Mouse (Mus musculus): Measurements from ENCODE around the gene Krtap2-4.
"Not testable (repeated sequence)": the region's sequence is repeated elsewhere in the genome, so short reads cannot be mapped to it uniquely, and the experiment has no call there.

The Krtap2-4 gene

DNA sequence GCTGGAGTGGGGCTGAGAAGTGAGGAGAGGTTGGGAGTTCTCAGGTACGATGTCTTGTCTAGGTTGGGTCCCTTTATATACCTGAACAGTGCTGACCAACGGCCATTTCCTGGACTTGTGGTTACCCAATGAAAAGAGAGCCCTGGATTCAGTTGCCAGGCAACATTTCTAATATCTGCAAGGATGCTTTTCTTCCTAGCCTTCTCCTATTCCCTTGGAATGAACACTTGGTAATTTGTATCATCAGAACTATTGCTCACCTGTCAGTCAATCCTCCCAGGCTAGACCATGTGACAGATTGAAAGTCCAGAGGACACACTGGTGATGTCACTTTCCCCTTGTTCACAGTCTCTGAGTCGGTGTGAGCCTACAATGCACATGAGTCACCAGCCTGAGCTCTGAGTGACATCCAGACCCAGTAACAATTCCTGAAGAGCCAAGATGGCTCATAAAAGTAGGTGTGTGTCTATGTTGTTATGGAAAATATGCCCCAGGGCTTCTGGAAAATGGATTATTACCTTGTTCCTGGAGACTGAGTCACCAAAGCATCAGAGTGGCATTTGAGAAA is at the start of gene Krtap2-4:
Gene Krtap2-4 (minus strand): TSS at position 51 of the 568 bp plus-strand sequence.
- DNase-seq: no peak

- no peak for DNase-seq
Observed at GRCm38 (mm10) chr11:99662802-99663201, 48.2 kb upstream of the Krtap2-4 start.

GRCm38 (mm10) chr11:99659256-99659655 is 44.6 kb upstream of the Krtap2-4 start:
- DNase-seq: no peak

DNA sequence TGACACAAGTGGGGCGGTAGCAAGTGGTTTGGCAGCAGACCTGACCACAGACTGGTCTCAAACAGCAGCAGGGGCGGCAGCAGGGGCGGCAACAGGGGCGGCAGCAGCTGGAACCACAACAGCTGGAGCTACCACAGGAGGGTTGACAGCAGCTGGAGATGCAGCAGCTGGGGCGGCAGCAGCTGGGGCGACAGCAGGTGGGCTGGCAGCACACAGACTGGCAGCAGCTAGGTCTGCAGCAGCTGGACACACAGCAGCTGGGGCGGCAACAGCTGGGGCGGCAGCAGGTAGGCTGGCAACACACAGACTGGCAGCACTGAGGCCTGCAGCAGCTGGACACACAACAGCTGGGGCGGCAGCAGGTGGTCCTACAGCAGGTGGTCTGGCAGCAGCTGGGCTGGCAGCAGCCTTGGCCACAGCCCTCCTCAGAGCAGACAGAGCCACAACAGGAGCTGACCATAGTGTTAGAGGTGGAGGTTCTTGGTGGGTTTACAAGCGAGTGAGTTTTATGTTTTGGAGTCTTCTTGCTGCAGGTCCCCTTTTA is 43.9 kb upstream of the Krtap2-4 start, which contains the start of gene Gm11563:
Gene Gm11563 (minus strand): TSS at position 494 of the 544 bp plus-strand sequence.
- not testable (repeated sequence) for DNase-seq

- DNase-seq: no peak
Observed at GRCm38 (mm10) chr11:99657051-99657450, 42.4 kb upstream of the Krtap2-4 start.

- no peak for DNase-seq
Observed at GRCm38 (mm10) chr11:99650136-99650535, 35.5 kb upstream of the Krtap2-4 start, which contains the start of gene Gm11555. Gm11555 (minus strand) TSS chr11:99650236.

GRCm38 (mm10) chr11:99646444-99646843 is 31.8 kb upstream of the Krtap2-4 start:
- no peak for DNase-seq

DNA sequence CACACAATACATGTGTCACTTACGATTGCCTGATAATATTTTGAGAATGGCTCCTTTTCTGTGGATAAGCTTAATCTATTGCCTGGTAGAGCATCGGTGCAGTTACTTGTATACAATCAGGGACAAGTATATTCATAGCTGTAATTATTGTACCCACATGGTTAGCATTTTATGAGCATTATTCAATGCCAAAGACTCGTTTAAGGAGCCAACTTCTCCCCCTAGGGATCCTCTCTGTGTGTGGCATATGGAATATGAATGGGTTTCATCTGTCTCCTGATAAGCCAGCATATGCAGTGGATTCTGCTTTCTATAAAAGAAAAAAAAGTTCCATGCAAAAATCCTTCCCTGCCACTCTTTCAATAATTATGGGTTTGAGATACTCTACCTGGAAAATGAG is 29.7 kb upstream of the Krtap2-4 start:
- no peak for DNase-seq

DNA sequence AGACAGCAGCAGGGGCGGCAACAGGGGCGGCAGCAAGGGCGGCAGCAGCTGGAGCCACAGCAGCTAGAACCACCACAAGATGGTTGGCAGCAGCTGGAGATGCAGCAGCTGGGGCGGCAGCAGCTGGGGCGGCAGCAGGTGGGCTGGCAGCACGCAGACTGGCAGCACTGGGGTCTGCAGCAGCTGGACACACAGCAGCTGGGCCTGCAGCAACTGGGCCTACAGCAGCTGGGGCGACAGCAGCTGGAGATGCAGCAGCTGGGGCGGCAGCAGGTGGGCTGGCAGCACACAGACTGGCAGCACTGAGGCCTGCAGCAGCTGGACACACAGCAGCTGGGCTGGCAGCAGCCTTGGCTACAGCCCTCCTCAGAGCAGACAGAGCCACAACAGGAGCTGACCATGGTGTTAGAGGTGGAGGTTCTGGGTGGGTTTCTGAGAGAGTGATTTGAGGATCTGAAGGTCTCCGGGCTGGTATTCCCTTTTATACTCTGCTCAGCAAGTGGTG is 29.0 kb upstream of the Krtap2-4 start, which contains the start of gene Krtap4-7:
Gene Krtap4-7 (minus strand): TSS at position 455 of the 505 bp plus-strand sequence.
- DNase-seq: not testable (repeated sequence)

DNA sequence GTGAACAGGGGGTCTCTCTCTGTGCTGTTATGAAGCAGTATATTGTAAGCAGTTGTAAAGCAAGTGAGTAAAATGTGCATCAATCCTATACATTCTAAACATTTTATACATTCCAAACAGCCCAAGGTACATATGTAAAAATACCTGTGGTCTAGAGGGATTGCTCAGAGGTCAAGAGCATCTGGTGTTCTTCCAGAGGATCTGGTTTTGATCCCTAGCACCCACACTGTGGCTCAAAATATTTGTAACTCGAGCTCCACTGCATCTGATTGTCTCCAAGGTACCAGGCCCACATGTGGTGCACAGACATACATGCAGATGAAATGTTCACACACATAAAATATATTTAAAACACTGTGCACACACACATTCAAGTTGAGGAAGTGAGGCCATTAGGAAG is 26.3 kb upstream of the Krtap2-4 start:
- no peak for DNase-seq

DNA sequence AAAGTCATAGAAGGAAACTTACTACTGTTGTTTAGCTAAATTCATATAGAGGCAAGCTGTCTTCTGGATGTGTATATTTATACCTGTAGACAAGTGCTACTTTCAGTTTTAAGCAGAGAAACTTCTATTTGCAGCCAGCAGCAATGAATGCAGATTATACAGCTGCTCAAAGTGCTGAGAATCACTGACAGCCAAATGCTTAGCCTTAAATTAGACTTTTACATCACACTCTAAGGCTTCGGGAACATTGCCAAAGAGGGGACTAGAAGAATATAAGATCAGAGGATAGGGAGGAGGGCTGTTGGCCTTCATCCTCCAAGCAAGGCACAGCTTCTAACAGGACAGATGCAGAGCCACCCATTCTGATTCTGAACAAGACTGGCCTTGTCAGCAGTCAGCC is 22.4 kb upstream of the Krtap2-4 start:
- no peak for DNase-seq

- no peak for DNase-seq
Observed at GRCm38 (mm10) chr11:99634653-99635134, 20.0 kb upstream of the Krtap2-4 start, which contains the start of gene Krtap4-2. Krtap4-2 (minus strand) TSS chr11:99635084.

DNA sequence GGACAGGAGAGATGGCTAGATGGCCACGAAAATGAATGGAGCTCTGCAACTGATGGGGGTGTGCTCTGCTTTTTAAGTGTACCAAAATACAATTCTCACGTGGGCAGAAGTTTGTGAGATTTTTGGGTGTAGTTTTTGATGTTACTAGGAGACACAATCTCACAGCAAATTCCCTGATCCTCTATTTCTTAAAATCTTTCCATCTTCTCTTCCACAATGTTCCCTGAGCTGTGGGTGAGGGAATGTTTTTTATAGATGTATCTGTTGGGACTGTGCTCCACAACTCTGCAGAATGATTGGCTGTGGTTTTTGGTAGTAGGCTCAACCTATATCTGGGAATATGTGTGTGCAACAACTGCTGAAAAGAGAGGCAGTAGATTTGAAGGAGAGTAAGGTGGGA is 18.6 kb upstream of the Krtap2-4 start:
- DNase-seq: no peak

DNA sequence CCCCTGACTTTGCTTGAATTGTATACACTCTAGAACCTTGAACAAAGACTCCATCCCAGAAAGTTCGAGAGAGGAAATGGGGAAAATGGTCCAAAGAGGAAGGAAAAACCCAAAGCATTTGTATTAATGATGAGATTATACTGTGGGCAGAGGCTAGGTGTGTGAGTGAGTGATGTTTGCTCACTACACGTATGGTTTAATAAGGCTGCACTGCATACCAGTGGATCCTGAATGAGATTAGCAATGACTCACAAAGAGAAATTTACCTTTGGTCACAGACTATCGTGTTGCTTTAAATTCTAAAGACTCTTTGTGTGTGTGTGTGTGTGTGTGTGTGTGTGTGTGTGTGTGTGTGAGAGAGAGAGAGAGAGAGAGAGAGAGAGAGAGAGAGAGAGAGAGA is 16.2 kb upstream of the Krtap2-4 start:
- no peak for DNase-seq

GRCm38 (mm10) chr11:99628138-99628537 is 13.5 kb upstream of the Krtap2-4 start, which contains the start of gene Krtap4-1:
Krtap4-1 (minus strand) TSS chr11:99628238.
- DNase-seq: no peak

DNA sequence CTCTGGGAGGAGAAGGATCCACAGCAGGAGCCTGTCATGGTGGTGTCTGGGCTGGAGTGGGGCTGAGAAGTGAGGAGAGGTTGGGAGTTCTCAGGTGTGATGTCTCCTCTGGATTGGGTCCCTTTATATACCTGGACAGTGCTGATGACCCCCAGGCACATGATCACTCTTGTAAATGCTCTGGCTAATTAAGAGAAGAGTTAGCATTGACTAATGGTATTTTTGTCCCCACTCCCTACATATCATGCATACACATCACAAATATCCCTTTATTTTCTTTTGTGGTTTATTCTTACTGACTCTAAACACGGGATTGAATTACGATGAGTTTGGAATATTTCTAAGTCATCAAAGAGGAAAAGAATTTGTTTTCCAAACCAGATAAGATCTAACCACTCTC is 5.7 kb upstream of the Krtap2-4 start, which contains the start of gene Gm11562:
Gene Gm11562 (minus strand): TSS at position 101 of the 400 bp plus-strand sequence.
- DNase-seq: no peak

GRCm38 (mm10) chr11:99610089-99610488 is 4.6 kb downstream of the Krtap2-4 start, which contains the start of gene Gm11937:
Gm11937 (minus strand) TSS chr11:99610189.
- DNase-seq: not testable (repeated sequence)

DNA sequence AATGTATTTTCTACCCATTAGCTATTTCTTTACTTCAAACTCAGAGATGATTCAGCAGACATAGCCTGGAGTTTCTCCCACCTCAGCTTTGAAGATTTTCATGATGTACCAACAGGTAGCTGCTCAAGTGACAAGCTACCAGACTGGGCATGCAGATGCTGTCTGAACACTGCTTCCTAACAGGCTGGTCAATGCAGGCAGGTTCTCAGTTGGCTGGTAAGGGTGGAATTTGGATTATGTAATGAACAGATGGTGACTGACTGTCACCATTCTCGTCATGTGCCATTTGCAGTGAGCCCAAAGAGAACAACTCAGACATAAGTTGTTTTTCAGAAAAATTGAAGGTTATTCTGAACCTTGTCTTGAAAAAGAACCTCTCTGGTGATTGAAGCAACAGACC is 5.5 kb downstream of the Krtap2-4 start:
- no peak for DNase-seq

DNA sequence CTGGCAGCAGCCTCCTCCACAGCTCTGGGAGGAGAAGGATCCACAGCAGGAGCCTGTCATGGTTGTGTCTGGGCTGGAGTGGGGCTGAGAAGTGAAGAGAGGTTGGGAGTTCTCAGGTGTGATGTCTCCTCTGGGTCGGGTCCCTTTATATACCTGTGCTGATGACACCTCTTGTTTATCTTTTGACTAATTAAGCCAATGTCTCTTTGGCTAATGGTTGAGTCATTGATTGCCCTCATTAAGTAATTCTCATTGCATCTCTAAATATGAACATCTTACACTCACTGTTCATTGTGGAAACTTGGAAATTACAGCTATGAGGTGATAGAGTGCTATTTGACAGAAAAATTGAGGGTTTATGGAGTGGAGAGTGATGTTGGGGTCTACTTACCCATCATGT is 11.4 kb downstream of the Krtap2-4 start, which contains the start of gene Gm11938:
Gene Gm11938 (minus strand): TSS at position 101 of the 400 bp plus-strand sequence.
- not testable (repeated sequence) for DNase-seq

- DNase-seq: not testable (repeated sequence)
Observed at GRCm38 (mm10) chr11:99597742-99598141, 16.9 kb downstream of the Krtap2-4 start, which contains the start of gene Krtap9-3. Krtap9-3 (minus strand) TSS chr11:99598105.

DNA sequence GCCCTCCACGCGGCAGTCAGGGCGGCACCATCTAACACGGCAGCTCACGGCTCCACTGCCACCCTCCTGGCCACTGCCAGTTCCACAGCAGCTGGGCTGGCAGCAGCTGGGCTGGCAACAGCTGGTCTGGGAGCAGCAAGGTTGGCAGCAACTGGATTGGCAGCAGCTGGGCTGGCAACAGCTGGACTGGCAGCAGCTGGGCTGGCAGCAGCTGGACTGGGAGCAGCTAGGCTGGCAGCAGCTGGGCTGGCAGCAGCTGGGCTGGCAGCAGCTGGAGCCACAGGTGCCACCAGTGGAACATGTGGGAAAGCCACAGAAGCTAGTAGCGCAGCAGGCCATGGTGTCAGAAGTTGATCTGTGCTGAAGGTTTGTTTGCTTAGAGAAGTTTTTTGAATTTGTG is 23.7 kb downstream of the Krtap2-4 start, which contains the start of gene Krtap1-3:
Gene Krtap1-3 (minus strand): TSS at position 359 of the 400 bp plus-strand sequence.
- DNase-seq: no peak

DNA sequence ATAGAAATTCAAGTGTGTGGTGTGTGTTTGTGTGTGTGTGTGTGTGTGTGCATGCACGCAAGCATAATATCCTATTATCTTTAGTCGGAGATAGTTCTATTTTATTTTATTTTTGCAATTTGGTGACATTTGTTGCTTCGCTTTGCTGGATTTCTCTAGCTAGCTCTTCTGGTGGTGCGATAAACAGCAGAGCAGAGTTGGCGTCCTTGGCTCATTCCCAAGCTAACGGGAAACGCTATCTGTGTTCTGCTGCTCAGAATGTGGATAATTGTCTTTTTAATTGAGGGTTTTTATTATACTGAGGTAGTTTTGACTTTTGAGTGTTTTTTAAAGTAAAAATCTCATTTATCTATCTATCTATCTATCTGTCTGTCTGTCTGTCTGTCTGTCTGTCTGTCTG is 29.6 kb downstream of the Krtap2-4 start:
- no peak for DNase-seq

DNA sequence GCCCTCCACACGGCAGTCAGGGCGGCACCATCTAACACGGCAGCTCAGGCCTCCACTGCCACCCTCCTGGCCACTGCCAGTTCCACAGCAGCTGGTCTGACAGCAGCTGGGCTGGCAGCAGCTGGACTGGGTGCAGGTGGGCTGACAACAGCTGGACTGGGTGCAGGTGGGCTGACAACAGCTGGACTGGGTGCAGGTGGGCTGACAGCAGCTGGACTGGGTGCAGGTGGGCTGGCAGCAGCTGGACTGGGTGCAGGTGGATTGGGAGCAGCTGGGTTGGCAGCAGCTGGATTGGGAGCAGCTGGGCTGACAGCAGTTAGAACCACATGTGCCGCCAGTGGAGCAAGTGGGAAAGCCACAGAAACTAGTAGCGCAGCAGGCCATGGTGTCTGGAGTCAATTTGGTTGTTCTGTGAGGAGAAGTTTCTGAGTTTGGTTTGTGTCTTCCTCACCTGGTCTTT is 31.4 kb downstream of the Krtap2-4 start, which contains the start of gene Krtap1-4:
Gene Krtap1-4 (minus strand): TSS at position 410 of the 460 bp plus-strand sequence.
- DNase-seq: no peak
